Mouse (Mus musculus) stomach, embryonic 16.5 days (tissue): ENCODE results near the gene Clcf1. TPM values are rescaled to one million over a fixed set of nuclear protein-coding genes. Genes with fewer than 3 reads are reported as not detected.

Source experiments
- ATAC-seq: fragments of 200-750 bp; cut with Nextera tagmentation; 2 replicates; pipeline ENCODE4 v1.8.0; 2017; ENCODE audit warnings: moderate number of reproducible peaks, moderate TSS enrichment; ENCODE audit not compliant: insufficient read depth, low FRiP score
- H3K27ac ChIP-seq: fragments of 300-500 bp; sonication (generic); 2 replicates; pipeline ENCODE4 v1.5.1; 2014; ENCODE audit warnings: low read length
- H3K27me3 ChIP-seq: fragments of 300-500 bp; sonication (generic); 2 replicates; pipeline ENCODE4 v1.6.1; 2014; ENCODE audit warnings: low read length, control low read depth, mixed read lengths; ENCODE audit not compliant: control insufficient read depth, insufficient read depth
- H3K36me3 ChIP-seq: fragments of 300-500 bp; sonication (generic); 2 replicates; pipeline ENCODE4 v1.6.1; 2014; ENCODE audit warnings: low read length; ENCODE audit not compliant: control insufficient read depth, insufficient read depth
- H3K4me1 ChIP-seq: fragments of 300-500 bp; sonication (generic); 2 replicates; pipeline ENCODE4 v1.6.1; 2014; ENCODE audit warnings: low read length, control low read depth, mixed read lengths; ENCODE audit not compliant: control insufficient read depth, insufficient read depth
- H3K4me2 ChIP-seq: fragments of 300-500 bp; sonication (generic); 2 replicates; pipeline ENCODE4 v1.6.1; 2014; ENCODE audit warnings: low read depth, low read length, mixed read lengths
- H3K4me3 ChIP-seq: fragments of 300-500 bp; sonication (generic); replicated peaks from 2 replicates; pipeline ENCODE4 v1.5.1; 2014; ENCODE audit warnings: mild to moderate bottlenecking, low read length
- H3K9ac ChIP-seq: fragments of 300-500 bp; sonication (generic); 2 replicates; pipeline ENCODE4 v1.6.1; 2014; ENCODE audit warnings: low read length
- H3K9me3 ChIP-seq: fragments of 300-500 bp; sonication (generic); replicated peaks from 2 replicates; pipeline ENCODE4 v1.6.1; 2016; ENCODE audit warnings: low read length, control low read depth; ENCODE audit not compliant: control insufficient read depth
- WGBS: fragments of 180-500 bp; shearing (Covaris S2); extraction: QIAGEN DNeasy Blood & Tissue Kit; methylation state at CpG from one replicate; pipeline ENCODE4 v1.1.7; 2014; 5-methylcytosine and 5-hydroxymethylcytosine counted together
- polyA plus RNA-seq: library from polyadenylated mRNA; unstranded; fragments of >200 nt; fragmentation: Nextera tagmentation; extraction: Ambion mirVana; gene quantifications from 2 replicates; pipeline ENCODE4 v1.2.1, GENCODE M21; 2015

Gene Clcf1
- polyA plus RNA-seq, 1 experiment from 2014 or later = 6.3 TPM

DNA sequence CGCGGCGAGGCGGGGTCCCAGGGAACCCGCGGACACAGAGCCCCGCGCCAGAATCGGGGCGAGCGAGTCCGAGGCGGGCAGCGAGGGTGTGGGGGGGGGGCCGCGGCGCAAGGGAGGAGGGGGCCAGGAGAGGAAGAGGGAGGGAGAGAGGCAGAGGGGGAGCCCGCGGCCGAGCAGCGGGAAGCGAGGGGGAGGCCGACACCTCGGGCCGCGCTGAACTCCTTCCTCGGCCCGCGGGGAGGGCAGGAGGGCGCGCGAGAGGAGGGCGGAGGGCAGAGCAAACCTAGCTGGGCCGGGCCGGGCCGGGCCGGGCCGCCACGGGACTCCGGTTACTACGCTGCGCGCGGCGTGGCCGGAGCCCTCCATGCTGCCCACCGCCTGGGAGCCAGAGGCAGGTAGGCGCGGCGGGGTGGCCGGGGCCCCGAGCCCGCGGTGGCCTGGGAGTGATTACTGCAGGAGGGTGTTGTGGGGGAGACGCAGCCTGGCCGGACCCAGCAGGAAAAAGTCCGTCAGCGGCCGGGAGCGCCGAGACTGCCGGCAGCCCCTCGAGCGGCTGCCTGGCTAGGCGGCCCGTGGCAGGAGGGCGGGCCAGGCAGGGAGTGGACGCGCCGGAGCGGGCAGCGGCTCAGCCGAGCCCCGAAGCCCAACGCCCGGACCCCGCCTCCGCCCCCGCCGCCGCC lies 873 bp downstream of the Clcf1 start:
- Histone ChIP-seq H3K4me3 (peak overlapping the region; percentile 80), H3K27me3 (no peaks in the 10 kb centered on the region), H3K9me3 (no peaks in the 10 kb centered on the region), H3K36me3 (no peaks in the 10 kb centered on the region), H3K4me1 (peaks cover 60% of the 10 kb centered on the region), H3K4me2 (peak overlapping the region; percentile 92), H3K27ac (peak overlapping the region; percentile 95), H3K9ac (peak overlapping the region; percentile 96)
- under 1% methylated on average over 64 of the region's 81 CpGs for WGBS
- peak; percentile 34; the same call in 1 of the 2 replicates for ATAC-seq

- no peak for ATAC-seq
- under 1% methylated on average over 20 of the region's 21 CpGs for WGBS
Observed at GRCm38 (mm10) chr19:4215451-4215840, 1.4 kb downstream of the Clcf1 start.

GRCm38 (mm10) chr19:4216041-4216685 lies 2.1 kb downstream of the Clcf1 start:
- peak overlapping the region; percentile 58 for H3K9ac ChIP-seq
- peak overlapping the region; percentile 92 for H3K4me2 ChIP-seq
- 20% methylated on average over 14 of the region's 14 CpGs for WGBS
- peaks cover 72% of the 10 kb centered on the region for H3K4me1 ChIP-seq
- H3K27ac ChIP-seq = peak overlapping the region; percentile 79
- H3K4me3 ChIP-seq = peak overlapping the region; percentile 28
- no peaks in the 10 kb centered on the region for H3K36me3 ChIP-seq
- H3K9me3 ChIP-seq = no peaks in the 10 kb centered on the region
- no peaks in the 10 kb centered on the region for H3K27me3 ChIP-seq
- 0 out of 2 replicates have a peak, but pooled peaks have one; percentile 8 for ATAC-seq

More at GRCm38 (mm10) chr19:4215451-4215840, 1.4 kb downstream of the Clcf1 start:
- Histone ChIP-seq H3K27ac (peak overlapping the region; percentile 95), H3K4me2 (peak overlapping the region; percentile 92), H3K27me3 (no peaks in the 10 kb centered on the region), H3K9ac (peak overlapping the region; percentile 96), H3K4me3 (peak overlapping the region; percentile 80), H3K4me1 (peaks cover 66% of the 10 kb centered on the region), H3K36me3 (no peaks in the 10 kb centered on the region), H3K9me3 (no peaks in the 10 kb centered on the region)

- Histone ChIP-seq H3K4me2 (peak overlapping the region; percentile 92), H3K27me3 (no peaks in the 10 kb centered on the region), H3K9ac (peak overlapping the region; percentile 58), H3K4me1 (peaks cover 75% of the 10 kb centered on the region), H3K4me3 (no peak overlapping the region), H3K9me3 (no peaks in the 10 kb centered on the region), H3K27ac (peak overlapping the region; percentile 79), H3K36me3 (no peaks in the 10 kb centered on the region)
- peak; percentile 11; the same call in 1 of the 2 replicates for ATAC-seq
- 10% methylated on average over 5 of the region's 5 CpGs for WGBS
Observed at GRCm38 (mm10) chr19:4217140-4217539, 3.1 kb downstream of the Clcf1 start.

GRCm38 (mm10) chr19:4217855-4218254 lies 3.8 kb downstream of the Clcf1 start:
- Histone ChIP-seq H3K4me2 (0 out of 2 replicates have a peak overlapping the region, but pooled peaks have one; percentile 92), H3K27ac (peak overlapping the region; percentile 79), H3K9me3 (no peaks in the 10 kb centered on the region), H3K4me1 (peaks cover 75% of the 10 kb centered on the region), H3K27me3 (no peaks in the 10 kb centered on the region), H3K36me3 (no peaks in the 10 kb centered on the region), H3K4me3 (no peak overlapping the region), H3K9ac (no peak overlapping the region)
- 36% methylated on average over 3 of the region's 3 CpGs for WGBS
- no peak for ATAC-seq

DNA sequence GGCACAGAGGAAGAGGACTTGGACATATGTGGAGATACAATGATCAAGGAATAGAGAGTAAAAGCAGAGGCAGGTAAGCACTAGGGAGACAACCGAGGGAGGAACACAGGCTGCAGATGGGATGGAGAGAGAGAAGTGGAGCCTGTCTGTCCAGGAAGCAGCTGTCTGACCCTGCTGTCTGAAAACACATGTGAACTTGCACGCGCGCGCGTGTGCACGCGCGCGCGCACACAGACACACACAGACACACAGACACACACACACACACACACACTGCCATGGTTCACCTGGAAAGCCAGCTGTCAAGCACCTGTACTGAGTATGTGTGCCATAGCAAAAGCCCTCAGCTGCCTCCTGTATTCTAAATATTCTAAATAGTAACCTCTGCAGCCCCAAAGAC lies 4.3 kb downstream of the Clcf1 start:
- no peaks in the 10 kb centered on the region for H3K36me3 ChIP-seq
- no peak overlapping the region for H3K9ac ChIP-seq
- H3K9me3 ChIP-seq = no peaks in the 10 kb centered on the region
- H3K27ac ChIP-seq = peak overlapping the region; percentile 28
- no peaks in the 10 kb centered on the region for H3K27me3 ChIP-seq
- H3K4me1 ChIP-seq = peaks cover 71% of the 10 kb centered on the region
- 71% methylated on average over 11 of the region's 11 CpGs for WGBS
- no peak overlapping the region for H3K4me2 ChIP-seq
- H3K4me3 ChIP-seq = no peak overlapping the region
- ATAC-seq = no peak

- no peak for ATAC-seq
- no peaks in the 10 kb centered on the region for H3K9me3 ChIP-seq
- peaks cover 66% of the 10 kb centered on the region for H3K4me1 ChIP-seq
- no peak overlapping the region for H3K9ac ChIP-seq
- H3K4me2 ChIP-seq = no peak overlapping the region
- H3K27me3 ChIP-seq = no peaks in the 10 kb centered on the region
- H3K27ac ChIP-seq = no peak overlapping the region
- H3K4me3 ChIP-seq = no peak overlapping the region
- WGBS = 69% methylated on average over 1 of the region's 1 CpGs
- H3K36me3 ChIP-seq = no peaks in the 10 kb centered on the region
Observed at GRCm38 (mm10) chr19:4218784-4219183, 4.7 kb downstream of the Clcf1 start.

GRCm38 (mm10) chr19:4219943-4220342 lies 5.9 kb downstream of the Clcf1 start:
- no peak for ATAC-seq
- H3K9me3 ChIP-seq = no peaks in the 10 kb centered on the region
- H3K4me3 ChIP-seq = no peak overlapping the region
- peak overlapping the region; percentile 53; the same call in 1 of the 2 replicates for H3K9ac ChIP-seq
- H3K36me3 ChIP-seq = no peaks in the 10 kb centered on the region
- H3K27ac ChIP-seq = peak overlapping the region; percentile 68; the same call in 1 of the 2 replicates
- 76% methylated on average over 6 of the region's 6 CpGs for WGBS
- H3K27me3 ChIP-seq = no peaks in the 10 kb centered on the region
- no peak overlapping the region for H3K4me2 ChIP-seq
- H3K4me1 ChIP-seq = peaks cover 61% of the 10 kb centered on the region

GRCm38 (mm10) chr19:4220416-4220815 lies 6.4 kb downstream of the Clcf1 start:
- Histone ChIP-seq H3K27ac (peak overlapping the region; percentile 68), H3K27me3 (no peaks in the 10 kb centered on the region), H3K9ac (peak overlapping the region; percentile 53), H3K4me3 (no peak overlapping the region), H3K4me2 (peak overlapping the region; percentile 28; the same call in 1 of the 2 replicates), H3K4me1 (peaks cover 58% of the 10 kb centered on the region), H3K36me3 (no peaks in the 10 kb centered on the region), H3K9me3 (no peaks in the 10 kb centered on the region)
- peak; percentile 18; the same call in 1 of the 2 replicates for ATAC-seq
- 26% methylated on average over 4 of the region's 4 CpGs for WGBS
